Mouse (Mus musculus): ENCODE data around the gene Plac1. TPM values are rescaled to one million over a fixed set of nuclear protein-coding genes. Genes with fewer than 3 reads are reported as not detected.

Gene Plac1
- total and polyA plus RNA-seq, 2 experiments = not detected

DNA sequence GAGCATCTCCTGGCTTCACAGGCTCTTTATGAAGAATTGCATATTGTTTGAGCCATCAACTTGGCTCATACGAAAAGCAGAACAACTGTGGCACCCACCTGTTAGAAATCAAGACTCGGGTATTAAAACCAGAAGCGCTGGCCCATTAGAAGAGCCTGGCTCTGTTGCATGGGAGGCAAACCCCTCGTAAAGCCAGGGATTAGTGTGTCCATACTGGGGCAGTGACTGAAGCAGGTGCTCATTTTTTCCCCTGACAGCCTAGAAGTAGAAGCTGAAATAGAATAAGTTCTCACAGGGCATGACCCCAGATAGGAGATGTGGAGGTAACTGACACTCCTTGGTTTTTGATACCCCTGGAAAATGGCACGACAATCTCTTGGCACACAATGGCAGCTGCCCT lies 154.4 kb downstream of the Plac1 start:
- H3K4me3 ChIP-seq (ENCODE audit: insufficient read depth, low read depth, low read length) = no peak overlapping the region
- H3K79me2 ChIP-seq (ENCODE audit: control insufficient read depth, insufficient read depth, low read length) = no peaks in the 10 kb centered on the region
- TF ChIP-seq POLR2A (IDR thresholded peaks at IDR 0.05; ENCODE audit: extremely low read depth, insufficient read depth, low read length) (no peak), CTCF (IDR thresholded peaks at IDR 0.05; ENCODE audit: low read depth, low read length) (no peak)
- WGBS = 93% methylated on average over 5 of the region's 5 CpGs
- no peaks in the 10 kb centered on the region for H3K27me3 ChIP-seq (ENCODE audit: control insufficient read depth, insufficient read depth, low read length)
- no peak overlapping the region for H3K27ac ChIP-seq (replicated peaks; ENCODE audit: insufficient read depth, low read depth, low read length)
- no peaks in the 10 kb centered on the region for H3K36me3 ChIP-seq (ENCODE audit: control insufficient read depth, insufficient read depth, low read length)
- DNase-seq (ENCODE audit: extremely low read depth, low read depth, low spot score) = no peak
- H3K4me1 ChIP-seq (ENCODE audit: control insufficient read depth, insufficient read depth, low read length) = no peaks in the 10 kb centered on the region
- no peak overlapping the region for H3K9ac ChIP-seq (ENCODE audit: low read depth, low read length)

DNA sequence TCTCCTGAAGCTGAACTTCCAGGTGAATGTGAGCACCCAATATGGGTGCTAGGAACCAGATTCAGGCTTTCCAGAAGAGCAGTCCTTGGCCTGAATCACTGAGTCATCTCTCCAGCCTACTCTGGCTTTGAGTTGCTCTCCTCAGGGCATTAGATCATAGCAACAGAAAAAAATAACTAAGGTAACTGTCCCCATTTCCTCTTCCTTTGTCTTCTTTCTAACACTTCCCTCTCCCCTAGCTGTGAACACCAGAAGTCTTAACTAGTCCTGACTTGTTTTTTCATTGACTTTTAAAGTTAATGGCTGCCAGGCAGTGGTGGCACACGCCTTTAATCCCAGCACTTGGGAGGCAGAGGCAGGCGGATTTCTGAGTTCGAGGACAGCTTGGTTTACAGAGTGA lies 175.5 kb downstream of the Plac1 start:
- WGBS = 88% methylated on average over 3 of the region's 3 CpGs
- Histone ChIP-seq H3K36me3 (ENCODE audit: control insufficient read depth, insufficient read depth, low read length) (no peaks in the 10 kb centered on the region), H3K9ac (ENCODE audit: low read depth, low read length) (no peak overlapping the region), H3K27me3 (ENCODE audit: control insufficient read depth, insufficient read depth, low read length) (no peaks in the 10 kb centered on the region), H3K27ac (replicated peaks; ENCODE audit: insufficient read depth, low read depth, low read length) (no peak overlapping the region), H3K4me3 (ENCODE audit: insufficient read depth, low read depth, low read length) (no peak overlapping the region), H3K4me1 (ENCODE audit: control insufficient read depth, insufficient read depth, low read length) (no peaks in the 10 kb centered on the region), H3K79me2 (ENCODE audit: control insufficient read depth, insufficient read depth, low read length) (no peaks in the 10 kb centered on the region)
- TF ChIP-seq CTCF (IDR thresholded peaks at IDR 0.05; ENCODE audit: low read depth, low read length) (no peak), POLR2A (IDR thresholded peaks at IDR 0.05; ENCODE audit: extremely low read depth, insufficient read depth, low read length) (no peak)
- DNase-seq (ENCODE audit: extremely low read depth, low read depth, low spot score) = no peak

DNA sequence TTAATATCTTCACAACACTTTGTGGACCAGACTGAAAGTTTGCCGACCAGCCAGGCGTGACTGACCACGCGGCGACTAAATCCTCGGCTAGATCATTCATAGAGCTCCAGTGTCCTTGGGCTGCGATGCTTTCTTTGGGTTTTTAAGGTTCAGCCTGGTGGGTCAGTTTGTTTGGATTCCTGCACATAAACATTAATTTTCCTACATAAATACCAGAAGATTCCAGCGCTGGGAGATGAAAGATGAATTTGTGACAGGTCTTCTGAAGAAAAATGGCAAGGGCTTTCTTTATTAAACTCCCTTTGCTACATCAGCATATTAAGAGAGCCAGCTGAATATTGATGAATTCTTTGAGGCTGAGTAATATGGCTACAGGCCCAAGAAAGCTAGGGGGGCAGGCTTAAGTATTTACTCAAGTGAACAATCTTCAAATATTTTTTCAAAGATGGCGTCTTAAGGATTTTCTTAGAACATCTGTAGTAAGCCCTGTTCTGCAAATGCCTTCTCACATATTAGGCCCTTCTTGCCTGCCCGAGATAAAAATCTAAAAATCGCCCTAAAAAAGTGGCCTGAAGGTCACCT lies 180.4 kb downstream of the Plac1 start:
- TF ChIP-seq POLR2A (IDR thresholded peaks at IDR 0.05; ENCODE audit: extremely low read depth, insufficient read depth, low read length) (no peak), CTCF (IDR thresholded peaks at IDR 0.05; ENCODE audit: low read depth, low read length) (no peak)
- WGBS = 29% methylated on average over 11 of the region's 11 CpGs

DNA sequence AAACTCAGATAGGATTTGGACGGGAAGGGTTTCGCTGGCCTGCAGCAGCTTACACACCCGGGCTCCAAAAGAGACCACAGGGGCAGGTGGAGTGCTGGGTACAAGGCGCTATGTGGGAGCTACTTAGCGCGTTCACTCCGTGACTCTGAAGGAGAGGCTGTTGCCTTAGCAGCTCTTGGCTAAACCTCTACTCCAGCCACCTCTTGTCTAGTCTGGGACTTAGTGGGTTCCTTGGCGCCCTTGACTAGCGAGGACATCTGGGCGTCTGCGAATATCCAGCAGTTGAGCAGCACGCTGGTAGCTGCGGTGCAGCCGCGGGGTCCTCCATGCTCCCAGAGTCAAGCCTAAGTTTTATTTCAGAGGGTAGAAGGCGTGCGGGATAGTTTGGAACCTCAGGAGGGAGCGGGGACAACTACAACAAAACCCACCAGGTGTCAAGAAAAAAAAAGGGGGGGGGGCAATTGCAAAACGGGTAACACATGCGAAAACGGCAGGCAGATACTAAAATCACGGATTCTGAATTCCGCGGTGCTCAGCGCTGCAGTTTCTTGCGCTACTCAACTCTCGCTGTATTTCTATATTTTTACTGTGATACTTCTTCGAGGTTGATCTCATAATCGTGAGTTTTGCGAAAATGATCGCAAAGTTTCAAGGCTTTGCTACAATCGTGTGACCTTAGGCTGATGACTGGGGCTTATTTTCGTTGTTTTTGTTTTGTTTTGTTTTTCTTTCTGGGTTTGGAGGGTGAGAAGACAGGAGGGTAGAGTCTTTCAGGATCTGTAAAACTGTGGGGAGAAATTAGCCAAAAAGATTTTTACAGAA lies 181.2 kb downstream of the Plac1 start:
- TF ChIP-seq CTCF (IDR thresholded peaks at IDR 0.05; ENCODE audit: low read depth, low read length) = no peak
- no peak for TF ChIP-seq POLR2A (IDR thresholded peaks at IDR 0.05; ENCODE audit: extremely low read depth, insufficient read depth, low read length)
- Histone ChIP-seq H3K9ac (ENCODE audit: low read depth, low read length) (no peak overlapping the region), H3K79me2 (ENCODE audit: control insufficient read depth, insufficient read depth, low read length) (no peaks in the 10 kb centered on the region), H3K27ac (replicated peaks; ENCODE audit: insufficient read depth, low read depth, low read length) (no peak overlapping the region), H3K27me3 (ENCODE audit: control insufficient read depth, insufficient read depth, low read length) (0 out of 2 replicates have a peak, but pooled peaks cover 6% of the 10 kb centered on the region), H3K36me3 (ENCODE audit: control insufficient read depth, insufficient read depth, low read length) (no peaks in the 10 kb centered on the region), H3K4me1 (ENCODE audit: control insufficient read depth, insufficient read depth, low read length) (no peaks in the 10 kb centered on the region; the same call in 1 of the 2 replicates), H3K4me3 (ENCODE audit: insufficient read depth, low read depth, low read length) (no peak overlapping the region)
- 3% methylated on average over 33 of the region's 33 CpGs for WGBS
- no peak for DNase-seq (ENCODE audit: extremely low read depth, low read depth, low spot score)

More for the DNA sequence above, 180.4 kb downstream of the Plac1 start:
- DNase-seq (ENCODE audit: extremely low read depth, low read depth, low spot score) = no peak
- Histone ChIP-seq H3K36me3 (ENCODE audit: control insufficient read depth, insufficient read depth, low read length) (no peaks in the 10 kb centered on the region), H3K4me3 (ENCODE audit: insufficient read depth, low read depth, low read length) (no peak overlapping the region), H3K27me3 (ENCODE audit: control insufficient read depth, insufficient read depth, low read length) (0 out of 2 replicates have a peak, but pooled peaks cover 6% of the 10 kb centered on the region), H3K79me2 (ENCODE audit: control insufficient read depth, insufficient read depth, low read length) (no peaks in the 10 kb centered on the region), H3K9ac (ENCODE audit: low read depth, low read length) (no peak overlapping the region), H3K27ac (replicated peaks; ENCODE audit: insufficient read depth, low read depth, low read length) (no peak overlapping the region), H3K4me1 (ENCODE audit: control insufficient read depth, insufficient read depth, low read length) (no peaks in the 10 kb centered on the region; the same call in 1 of the 2 replicates)

DNA sequence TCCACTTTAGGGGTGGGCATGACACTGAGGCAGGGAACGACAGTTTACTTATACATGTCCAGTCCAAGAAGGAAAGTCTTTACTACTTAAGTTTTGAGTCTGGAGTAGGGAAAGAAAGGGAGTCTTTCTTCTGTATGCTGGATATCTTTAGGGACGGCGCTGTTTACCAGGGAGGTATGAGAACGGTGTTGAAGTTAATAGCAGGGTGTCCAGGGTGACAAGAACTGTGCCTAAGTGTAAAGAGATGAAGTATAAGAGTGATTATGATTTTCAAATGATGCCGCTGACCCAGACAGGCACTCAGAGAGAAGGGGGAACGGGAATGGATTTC lies 182.2 kb downstream of the Plac1 start:
- no peak for DNase-seq (ENCODE audit: extremely low read depth, low read depth, low spot score)
- WGBS = 23% methylated on average over 6 of the region's 6 CpGs
- Histone ChIP-seq H3K79me2 (ENCODE audit: control insufficient read depth, insufficient read depth, low read length) (no peaks in the 10 kb centered on the region), H3K27me3 (ENCODE audit: control insufficient read depth, insufficient read depth, low read length) (0 out of 2 replicates have a peak, but pooled peaks cover 6% of the 10 kb centered on the region), H3K4me1 (ENCODE audit: control insufficient read depth, insufficient read depth, low read length) (no peaks in the 10 kb centered on the region; the same call in 1 of the 2 replicates), H3K27ac (replicated peaks; ENCODE audit: insufficient read depth, low read depth, low read length) (peak overlapping the region; percentile 62; the same call in 1 of the 2 replicates), H3K9ac (ENCODE audit: low read depth, low read length) (no peak overlapping the region), H3K4me3 (ENCODE audit: insufficient read depth, low read depth, low read length) (no peak overlapping the region), H3K36me3 (ENCODE audit: control insufficient read depth, insufficient read depth, low read length) (no peaks in the 10 kb centered on the region)
- TF ChIP-seq CTCF (IDR thresholded peaks at IDR 0.05; ENCODE audit: low read depth, low read length) = no peak
- no peak for TF ChIP-seq POLR2A (IDR thresholded peaks at IDR 0.05; ENCODE audit: extremely low read depth, insufficient read depth, low read length)

Data from liver, adult 2 months (tissue).